Mouse (Mus musculus): Measurements from ENCODE around the gene Rad51b. TPM values are rescaled to one million over a fixed set of nuclear protein-coding genes. Genes with fewer than 3 reads are reported as not detected.

Gene Rad51b
- polyA plus RNA-seq, 1 experiment from 2014 or later = 1.3 TPM

DNA sequence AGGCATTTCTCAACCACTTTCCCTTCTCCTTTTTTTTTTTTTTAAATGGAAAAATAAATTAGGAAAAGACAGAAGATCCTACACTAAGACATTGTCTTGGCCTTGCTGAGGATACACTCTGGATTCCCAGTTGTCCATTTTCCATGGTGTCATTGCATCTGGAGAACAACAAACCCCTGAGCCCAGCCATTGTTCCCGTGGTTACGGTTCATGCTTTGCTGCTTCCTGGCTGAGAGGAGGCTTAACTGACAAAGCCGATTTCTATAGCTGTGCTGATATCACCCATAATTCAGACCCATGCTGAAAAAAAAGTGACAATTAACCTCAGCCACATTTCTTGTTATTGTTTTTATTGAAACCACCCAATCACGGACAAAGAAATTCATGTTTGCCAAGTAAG, 295.1 kb downstream of the Rad51b start:
- Histone ChIP-seq H3K9me3 (no peaks in the 10 kb centered on the region), H3K27ac (no peak overlapping the region), H3K4me3 (no peak overlapping the region), H3K4me2 (no peak overlapping the region), H3K4me1 (no peaks in the 10 kb centered on the region), H3K9ac (no peak overlapping the region), H3K36me3 (replicated peaks) (no peaks in the 10 kb centered on the region), H3K27me3 (replicated peaks) (no peaks in the 10 kb centered on the region)
- 20% methylated on average over 4 of the region's 4 CpGs for WGBS
- ATAC-seq (replicated peaks) = no peak

DNA sequence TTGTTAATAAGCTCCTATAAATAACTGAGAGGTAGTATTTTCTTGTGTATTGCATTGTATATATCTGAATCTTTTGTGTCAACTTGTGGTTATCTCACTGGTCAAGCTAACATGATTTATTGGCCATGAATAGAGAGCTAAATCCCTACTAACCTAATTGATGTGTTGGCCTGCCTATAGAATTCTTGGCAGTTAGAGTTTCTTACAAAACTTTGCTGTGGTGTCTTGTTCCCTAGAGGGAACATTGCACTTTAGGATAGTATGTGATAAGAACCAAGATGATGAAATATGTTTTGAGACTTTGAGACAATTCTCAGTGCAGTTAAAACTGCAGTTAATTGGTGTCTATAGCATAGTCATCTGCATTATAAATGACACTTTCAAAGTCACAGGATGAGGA, 299.8 kb downstream of the Rad51b start:
- no peak overlapping the region for H3K4me2 ChIP-seq
- ATAC-seq (replicated peaks) = no peak
- H3K4me3 ChIP-seq = no peak overlapping the region
- no peaks in the 10 kb centered on the region for H3K4me1 ChIP-seq
- no peaks in the 10 kb centered on the region for H3K27me3 ChIP-seq (replicated peaks)
- H3K9me3 ChIP-seq = no peaks in the 10 kb centered on the region
- H3K27ac ChIP-seq = no peak overlapping the region
- no peak overlapping the region for H3K9ac ChIP-seq
- H3K36me3 ChIP-seq (replicated peaks) = no peaks in the 10 kb centered on the region

DNA sequence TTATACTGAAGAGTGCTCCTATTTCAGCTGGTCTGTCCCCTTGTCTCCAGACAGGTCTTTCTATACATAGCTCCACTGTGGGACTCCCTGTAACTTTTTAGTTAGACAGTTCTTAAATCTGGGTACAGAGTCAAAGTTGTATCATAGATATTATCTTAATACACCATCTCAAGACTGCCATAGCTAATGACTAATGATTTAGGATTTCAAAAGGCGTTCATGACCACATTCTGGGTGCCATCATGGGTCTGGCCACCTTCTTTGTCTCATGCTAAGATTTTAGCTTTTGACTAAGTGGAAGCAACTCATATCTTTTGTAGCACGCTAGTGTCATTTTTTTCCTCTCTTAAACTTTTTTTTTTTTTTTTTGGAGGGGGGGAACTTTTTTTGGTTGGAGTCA, 300.3 kb downstream of the Rad51b start:
- H3K4me1 ChIP-seq = no peaks in the 10 kb centered on the region
- no peak overlapping the region for H3K27ac ChIP-seq
- H3K36me3 ChIP-seq (replicated peaks) = no peaks in the 10 kb centered on the region
- no peak overlapping the region for H3K4me3 ChIP-seq
- no peak for ATAC-seq (replicated peaks)
- no peak overlapping the region for H3K9ac ChIP-seq
- H3K27me3 ChIP-seq (replicated peaks) = no peaks in the 10 kb centered on the region
- H3K9me3 ChIP-seq = no peaks in the 10 kb centered on the region
- H3K4me2 ChIP-seq = no peak overlapping the region
- 98% methylated on average over 2 of the region's 2 CpGs for WGBS

DNA sequence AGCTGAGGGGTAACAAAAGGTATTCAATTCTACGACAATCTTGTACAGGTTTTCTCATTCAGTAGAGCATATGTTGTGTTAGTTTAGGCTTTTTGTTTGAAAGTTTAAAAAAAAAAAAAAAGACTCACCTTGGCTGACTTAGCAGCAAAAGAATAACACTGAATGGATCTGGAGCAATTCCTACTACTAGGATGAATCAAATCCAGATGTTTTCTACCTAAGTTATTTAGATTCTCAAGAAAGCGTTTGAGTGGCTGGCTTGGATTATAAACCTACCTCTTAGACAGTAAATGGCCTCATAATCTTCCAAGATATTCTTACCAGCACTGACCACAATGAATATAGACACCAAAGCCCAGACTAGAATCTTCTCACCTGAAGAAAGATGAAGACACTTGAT, 300.7 kb downstream of the Rad51b start:
- Histone ChIP-seq H3K4me3 (no peak overlapping the region), H3K4me2 (no peak overlapping the region), H3K36me3 (replicated peaks) (no peaks in the 10 kb centered on the region), H3K27ac (no peak overlapping the region), H3K9me3 (no peaks in the 10 kb centered on the region), H3K9ac (no peak overlapping the region), H3K27me3 (replicated peaks) (no peaks in the 10 kb centered on the region), H3K4me1 (no peaks in the 10 kb centered on the region)
- ATAC-seq (replicated peaks) = no peak
- WGBS = 77% methylated on average over 2 of the region's 2 CpGs

DNA sequence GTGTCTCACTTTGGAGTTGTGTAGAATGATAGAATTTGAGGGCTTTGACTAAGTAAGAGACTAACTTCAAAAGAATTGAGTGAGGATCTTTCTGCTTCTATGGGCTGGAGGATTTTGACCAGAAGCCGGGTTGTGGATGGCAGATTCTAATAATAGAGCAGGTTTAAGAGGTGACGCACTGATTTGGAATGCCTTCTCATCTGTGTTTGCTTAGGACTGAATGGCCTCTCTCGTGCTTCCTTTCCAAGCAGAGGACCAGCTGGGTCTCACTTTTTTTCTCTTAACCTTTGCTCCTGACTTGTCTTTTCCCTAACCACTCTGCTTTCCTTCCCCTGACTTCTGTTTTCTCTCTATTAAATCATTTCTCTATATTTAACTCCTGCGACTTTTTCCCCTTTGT, 301.4 kb downstream of the Rad51b start:
- Histone ChIP-seq H3K9me3 (no peaks in the 10 kb centered on the region), H3K27ac (no peak overlapping the region), H3K36me3 (replicated peaks) (no peaks in the 10 kb centered on the region), H3K4me2 (no peak overlapping the region), H3K9ac (no peak overlapping the region), H3K27me3 (replicated peaks) (no peaks in the 10 kb centered on the region), H3K4me3 (no peak overlapping the region), H3K4me1 (no peaks in the 10 kb centered on the region)
- whole genome bisulfite sequencing = 42% methylated on average over 4 of the region's 4 CpGs
- no peak for ATAC-seq (replicated peaks)

DNA sequence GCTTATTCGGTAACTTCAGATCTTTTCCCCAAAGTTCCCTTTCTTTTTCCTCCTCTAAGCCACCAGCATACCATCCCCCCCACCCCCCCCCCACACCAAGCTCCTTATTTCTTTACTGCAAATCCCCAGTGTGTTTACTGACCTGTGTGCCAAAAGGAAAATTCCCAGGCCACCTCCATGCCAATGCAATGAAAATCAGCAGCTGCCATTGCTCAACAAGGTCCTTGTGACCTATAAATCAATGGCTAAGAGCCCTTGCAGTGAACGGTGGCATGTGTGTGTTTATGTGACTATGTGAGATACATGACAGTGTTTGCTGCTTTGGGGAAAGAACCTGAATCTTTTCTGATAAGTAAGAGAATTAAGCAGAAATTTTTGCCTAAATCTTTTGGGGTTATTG, 301.8 kb downstream of the Rad51b start:
- Histone ChIP-seq H3K4me2 (no peak overlapping the region), H3K4me1 (no peaks in the 10 kb centered on the region), H3K4me3 (no peak overlapping the region), H3K9me3 (no peaks in the 10 kb centered on the region), H3K36me3 (replicated peaks) (no peaks in the 10 kb centered on the region), H3K27ac (no peak overlapping the region), H3K9ac (no peak overlapping the region), H3K27me3 (replicated peaks) (no peaks in the 10 kb centered on the region)
- 65% methylated on average over 2 of the region's 2 CpGs for WGBS
- ATAC-seq (replicated peaks) = no peak

DNA sequence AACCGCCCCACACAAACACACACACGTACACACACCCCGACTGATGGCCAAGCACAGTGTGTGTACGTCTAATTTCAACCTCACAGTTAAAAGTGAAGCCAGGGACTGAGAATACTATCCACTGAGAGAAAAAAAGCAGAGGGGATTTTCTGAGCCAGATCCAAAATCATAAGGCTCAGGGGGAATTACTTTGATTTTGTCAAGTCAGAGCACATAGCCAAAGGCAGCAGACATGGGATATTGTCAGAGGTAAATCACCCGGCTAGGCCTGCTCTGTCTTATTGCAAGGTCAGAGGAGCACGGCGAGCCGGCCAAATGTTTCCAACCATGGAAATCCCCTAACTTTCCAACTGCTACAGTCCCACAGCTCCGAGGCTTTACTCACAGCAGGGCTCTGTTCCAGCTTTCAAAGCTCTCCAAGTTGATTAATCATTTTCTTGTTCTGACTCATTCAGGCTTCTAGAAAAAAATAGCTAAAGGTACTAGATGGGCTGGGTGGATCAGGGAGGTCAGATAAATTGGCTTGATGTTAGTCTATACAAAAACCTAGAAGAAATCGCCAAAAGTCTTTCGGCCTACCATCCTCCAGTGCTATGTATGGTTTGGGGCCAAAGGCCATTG, 303.2 kb downstream of the Rad51b start:
- Histone ChIP-seq H3K4me3 (no peak overlapping the region), H3K4me2 (no peak overlapping the region), H3K9me3 (no peaks in the 10 kb centered on the region), H3K4me1 (no peaks in the 10 kb centered on the region), H3K36me3 (replicated peaks) (no peaks in the 10 kb centered on the region), H3K9ac (no peak overlapping the region), H3K27me3 (replicated peaks) (no peaks in the 10 kb centered on the region), H3K27ac (no peak overlapping the region)
- no peak for ATAC-seq (replicated peaks)
- 28% methylated on average over 11 of the region's 11 CpGs for WGBS

DNA sequence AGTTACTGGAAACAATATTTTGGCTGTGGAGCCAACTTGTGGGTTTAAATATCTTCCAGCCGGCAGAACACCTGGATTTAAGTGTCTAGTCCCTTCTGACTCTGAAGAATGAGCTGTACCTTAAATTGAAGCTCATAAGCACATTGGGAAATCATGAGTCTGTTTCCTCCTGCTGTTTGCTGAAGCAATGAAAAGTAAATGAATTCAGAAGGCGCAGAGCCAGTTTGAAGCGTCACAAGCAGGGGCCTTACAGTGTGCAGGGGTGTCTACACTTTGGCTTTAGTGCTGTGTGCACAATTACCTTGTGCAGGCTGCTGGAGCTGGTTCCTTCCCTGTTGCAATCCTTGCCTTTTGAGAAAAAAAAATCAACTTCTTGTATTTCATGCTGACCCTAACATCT, 305.6 kb downstream of the Rad51b start:
- no peak overlapping the region for H3K9ac ChIP-seq
- H3K27ac ChIP-seq = no peak overlapping the region
- H3K9me3 ChIP-seq = no peaks in the 10 kb centered on the region
- H3K36me3 ChIP-seq (replicated peaks) = no peaks in the 10 kb centered on the region
- no peaks in the 10 kb centered on the region for H3K4me1 ChIP-seq
- WGBS = 88% methylated on average over 3 of the region's 3 CpGs
- H3K4me3 ChIP-seq = no peak overlapping the region
- ATAC-seq (replicated peaks) = no peak
- no peaks in the 10 kb centered on the region for H3K27me3 ChIP-seq (replicated peaks)
- H3K4me2 ChIP-seq = no peak overlapping the region

DNA sequence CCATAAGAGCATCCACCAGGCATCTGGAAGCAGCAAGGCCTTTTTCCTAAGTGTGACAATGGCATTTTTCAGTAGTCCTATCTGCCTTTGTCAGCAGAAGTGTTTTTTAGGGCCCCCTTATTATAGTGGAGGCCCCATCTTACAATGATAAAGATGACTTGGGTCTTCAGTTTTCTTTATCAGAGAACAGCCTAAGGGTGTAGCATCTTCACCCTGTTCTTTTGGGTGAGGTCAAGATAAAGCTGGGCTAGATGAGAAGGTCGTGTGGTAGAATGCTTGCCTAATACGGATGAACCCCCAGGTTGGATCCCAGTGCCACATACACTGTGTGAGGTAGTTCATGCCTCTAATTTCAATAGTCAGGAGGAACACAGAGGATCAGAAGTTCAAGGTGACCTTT, 307.8 kb downstream of the Rad51b start:
- Histone ChIP-seq H3K4me2 (no peak overlapping the region), H3K9ac (no peak overlapping the region), H3K4me1 (0 out of 2 replicates have a peak, but pooled peaks cover 4% of the 10 kb centered on the region), H3K4me3 (no peak overlapping the region), H3K27me3 (replicated peaks) (no peaks in the 10 kb centered on the region), H3K36me3 (replicated peaks) (no peaks in the 10 kb centered on the region), H3K27ac (no peak overlapping the region), H3K9me3 (no peaks in the 10 kb centered on the region)
- WGBS = 98% methylated on average over 2 of the region's 2 CpGs
- no peak for ATAC-seq (replicated peaks)

DNA sequence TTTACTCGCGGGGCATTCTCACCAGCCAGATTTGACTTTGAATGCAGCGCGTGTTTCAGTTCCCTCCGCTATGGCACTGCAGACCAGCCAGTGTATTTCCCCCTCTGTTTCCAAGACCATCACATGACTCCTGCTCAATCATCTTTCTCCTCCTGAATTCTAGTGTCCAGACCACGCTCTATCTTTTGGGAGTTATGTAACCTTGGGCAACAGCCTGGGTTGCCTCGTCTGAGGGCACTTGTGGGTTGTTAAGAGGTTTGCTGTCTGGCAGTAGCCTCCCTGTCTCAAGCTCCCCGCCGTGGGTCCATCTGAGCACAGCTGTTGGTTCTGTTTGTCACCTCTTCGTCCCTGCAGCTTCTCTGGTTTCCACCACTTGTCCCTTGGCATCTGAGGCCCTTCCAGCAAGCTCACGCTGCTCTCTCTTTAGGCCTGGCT, 309.1 kb downstream of the Rad51b start:
- no peak overlapping the region for H3K9ac ChIP-seq
- WGBS = 93% methylated on average over 11 of the region's 11 CpGs
- H3K4me2 ChIP-seq = no peak overlapping the region
- no peaks in the 10 kb centered on the region for H3K27me3 ChIP-seq (replicated peaks)
- H3K4me1 ChIP-seq = 0 out of 2 replicates have a peak, but pooled peaks cover 4% of the 10 kb centered on the region
- ATAC-seq (replicated peaks) = no peak
- H3K36me3 ChIP-seq (replicated peaks) = no peaks in the 10 kb centered on the region
- no peak overlapping the region for H3K4me3 ChIP-seq
- no peak overlapping the region for H3K27ac ChIP-seq
- no peaks in the 10 kb centered on the region for H3K9me3 ChIP-seq

DNA sequence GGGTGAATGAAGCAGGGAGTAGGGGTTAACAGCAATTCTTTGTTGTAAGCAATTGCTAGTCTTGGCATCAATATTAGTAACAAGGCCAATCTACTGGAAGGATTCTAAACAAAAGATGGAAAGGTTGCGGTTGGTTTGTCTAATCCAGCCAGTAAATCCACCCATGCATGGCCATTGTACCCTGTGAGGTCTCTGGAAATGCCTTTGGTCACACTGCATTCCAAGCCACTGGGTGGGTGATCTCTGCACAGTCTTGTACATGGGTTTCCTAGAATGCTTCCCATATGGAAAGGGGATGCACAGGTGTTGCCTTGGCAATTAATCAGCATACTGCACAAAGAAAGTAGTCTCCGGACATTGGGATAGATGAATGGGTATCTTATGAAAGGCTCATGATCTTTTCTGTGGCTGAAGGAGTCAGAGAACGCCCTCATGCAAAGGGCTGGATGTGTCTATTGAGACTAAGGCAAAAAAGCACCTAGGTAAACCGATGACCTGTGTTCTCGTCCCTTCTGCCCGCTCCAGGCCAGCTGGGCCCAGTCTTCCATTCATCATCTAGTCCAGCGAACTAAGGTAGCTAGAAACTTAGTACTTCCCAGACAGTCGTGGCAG, 312.4 kb downstream of the Rad51b start:
- no peaks in the 10 kb centered on the region for H3K27me3 ChIP-seq (replicated peaks)
- no peak overlapping the region for H3K4me3 ChIP-seq
- H3K9ac ChIP-seq = no peak overlapping the region
- H3K4me1 ChIP-seq = peaks cover 7% of the 10 kb centered on the region; the same call in 1 of the 2 replicates
- H3K36me3 ChIP-seq (replicated peaks) = no peaks in the 10 kb centered on the region
- H3K27ac ChIP-seq = no peak overlapping the region
- H3K9me3 ChIP-seq = no peaks in the 10 kb centered on the region
- no peak for ATAC-seq (replicated peaks)
- H3K4me2 ChIP-seq = no peak overlapping the region
- 27% methylated on average over 8 of the region's 8 CpGs for WGBS

DNA sequence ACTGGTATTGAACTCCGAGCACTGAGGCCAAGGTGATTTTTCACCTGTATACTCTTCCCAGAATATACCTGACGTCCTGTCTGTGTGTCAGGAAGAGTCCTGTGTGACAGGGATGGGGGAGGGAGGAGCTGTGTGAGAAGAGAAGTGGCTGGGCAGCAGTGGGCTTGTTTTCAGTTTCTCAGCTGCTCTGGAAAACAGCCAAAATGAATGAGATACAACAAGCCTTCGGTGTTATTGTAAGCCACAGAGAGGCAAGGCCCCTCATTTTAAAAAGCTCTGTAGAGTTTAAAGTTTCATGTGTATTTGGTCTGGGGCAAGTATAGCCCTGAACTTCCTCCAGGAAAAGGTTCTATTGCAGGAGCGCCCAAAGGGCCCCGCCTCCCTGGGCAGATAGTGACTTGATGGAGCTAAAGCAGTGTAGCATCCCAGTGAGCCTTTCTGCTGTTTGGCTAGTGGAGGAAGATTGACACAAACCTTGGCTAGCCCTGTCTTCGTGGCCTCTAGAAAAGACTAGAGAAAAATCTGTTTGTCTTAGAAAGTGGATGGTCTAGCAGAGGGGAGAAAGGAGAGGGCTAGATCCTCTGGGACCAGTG, 313.5 kb downstream of the Rad51b start:
- Histone ChIP-seq H3K9me3 (no peaks in the 10 kb centered on the region), H3K4me1 (peaks cover 7% of the 10 kb centered on the region; the same call in 1 of the 2 replicates), H3K4me3 (no peak overlapping the region), H3K27me3 (replicated peaks) (no peaks in the 10 kb centered on the region), H3K9ac (no peak overlapping the region), H3K27ac (no peak overlapping the region), H3K36me3 (replicated peaks) (no peaks in the 10 kb centered on the region), H3K4me2 (no peak overlapping the region)
- WGBS = 68% methylated on average over 6 of the region's 6 CpGs
- ATAC-seq (replicated peaks) = no peak

DNA sequence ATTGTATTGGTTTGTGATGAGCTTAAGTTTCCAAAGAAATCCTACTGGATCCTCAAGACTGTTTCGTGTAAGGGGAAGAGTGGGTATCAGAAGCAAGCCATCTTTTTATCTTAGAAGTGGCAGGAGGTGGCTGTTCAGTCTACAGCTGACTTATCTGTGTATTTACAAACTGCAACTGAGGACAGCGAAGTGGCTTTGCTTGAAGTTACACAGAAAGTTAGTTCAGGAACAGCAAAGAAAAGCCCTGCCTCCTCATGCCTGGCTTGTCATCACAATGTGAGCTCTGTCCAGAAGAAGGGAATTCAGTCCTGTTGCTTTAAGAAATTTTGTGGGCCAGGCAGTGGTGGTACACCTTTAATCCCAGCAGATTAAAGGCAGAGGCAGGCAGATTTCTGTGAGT, 314.6 kb downstream of the Rad51b start:
- no peaks in the 10 kb centered on the region for H3K9me3 ChIP-seq
- ATAC-seq (replicated peaks) = no peak
- H3K4me1 ChIP-seq = peaks cover 7% of the 10 kb centered on the region; the same call in 1 of the 2 replicates
- no peaks in the 10 kb centered on the region for H3K36me3 ChIP-seq (replicated peaks)
- no peaks in the 10 kb centered on the region for H3K27me3 ChIP-seq (replicated peaks)
- 95% methylated on average over 2 of the region's 2 CpGs for WGBS
- no peak overlapping the region for H3K9ac ChIP-seq
- H3K4me3 ChIP-seq = no peak overlapping the region
- H3K27ac ChIP-seq = no peak overlapping the region
- H3K4me2 ChIP-seq = no peak overlapping the region

Measured in midbrain, embryonic 15.5 days (tissue).